Mouse (Mus musculus) forebrain, embryonic 13.5 days (tissue): ENCODE data around the gene Sept7. TPM values are rescaled to one million over a fixed set of nuclear protein-coding genes. Genes with fewer than 3 reads are reported as not detected.
A peak's percentile ranks its signal among the peaks of the same experiment; 100 is the strongest.
"Not testable (repeated sequence)": the region's sequence is repeated elsewhere in the genome, so short reads cannot be mapped to it uniquely, and the experiment has no call there.

Experiments
- ATAC-seq: fragments of 200-750 bp; cut with Nextera tagmentation; 2 replicates; pipeline ENCODE4 v1.8.0; 2017
- H3K27ac ChIP-seq: fragments of 300-500 bp; sonication (generic); 2 replicates; pipeline ENCODE4 v1.5.1; 2015; ENCODE audit warnings: inconsistent platforms, mild to moderate bottlenecking, moderate library complexity
- H3K27me3 ChIP-seq: fragments of 300-500 bp; sonication (generic); 2 replicates; pipeline ENCODE4 v1.6.1; 2015; ENCODE audit warnings: mild to moderate bottlenecking, inconsistent platforms
- H3K36me3 ChIP-seq: fragments of 300-500 bp; sonication (generic); 2 replicates; pipeline ENCODE4 v1.6.1; 2015; ENCODE audit warnings: mild to moderate bottlenecking, inconsistent platforms; ENCODE audit not compliant: poor library complexity, severe bottlenecking
- H3K4me1 ChIP-seq: fragments of 300-500 bp; sonication (generic); 2 replicates; pipeline ENCODE4 v1.6.1; 2015; ENCODE audit warnings: inconsistent platforms
- H3K4me2 ChIP-seq: fragments of 300-500 bp; sonication (generic); 2 replicates; pipeline ENCODE4 v1.6.1; 2015; ENCODE audit warnings: inconsistent platforms, mild to moderate bottlenecking, moderate library complexity
- H3K4me3 ChIP-seq: fragments of 300-500 bp; sonication (generic); 2 replicates; pipeline ENCODE4 v1.5.1; 2015; ENCODE audit warnings: mild to moderate bottlenecking, inconsistent platforms
- H3K9ac ChIP-seq: fragments of 300-500 bp; sonication (generic); 2 replicates; pipeline ENCODE4 v1.6.1; 2015; ENCODE audit warnings: mild to moderate bottlenecking, inconsistent platforms
- H3K9me3 ChIP-seq: fragments of 300-500 bp; sonication (generic); replicated peaks from 2 replicates; pipeline ENCODE4 v1.6.1; 2016; ENCODE audit warnings: inconsistent platforms
- WGBS: fragments of 180-500 bp; shearing (Covaris S2); methylation state at CpG from one replicate; pipeline ENCODE4 v1.1.7; 2015; 5-methylcytosine and 5-hydroxymethylcytosine counted together
- polyA plus RNA-seq: library from polyadenylated mRNA; unstranded; fragments of >200 nt; fragmentation: Nextera tagmentation; extraction: Ambion mirVana; gene quantifications from 2 replicates; pipeline ENCODE4 v1.2.1, GENCODE M21; 2015

The Sept7 gene
- polyA plus RNA-seq, 1 experiment from 2014 or later = 275 TPM

- no peak overlapping the region for H3K27ac ChIP-seq
- H3K9me3 ChIP-seq = no peaks in the 10 kb centered on the region
- H3K4me2 ChIP-seq = no peak overlapping the region
- ATAC-seq = no peak
- H3K36me3 ChIP-seq = peaks cover 24% of the 10 kb centered on the region
- WGBS = 95% methylated on average over 4 of the region's 4 CpGs
- no peaks in the 10 kb centered on the region for H3K27me3 ChIP-seq
- H3K9ac ChIP-seq = no peak overlapping the region
- H3K4me3 ChIP-seq = no peak overlapping the region
- H3K4me1 ChIP-seq = no peaks in the 10 kb centered on the region
Observed at GRCm38 (mm10) chr9:25265795-25266194, 13.6 kb downstream of the Sept7 start.

GRCm38 (mm10) chr9:25267133-25267532, 14.9 kb downstream of the Sept7 start:
- Histone ChIP-seq H3K4me3 (no peak overlapping the region), H3K36me3 (peaks cover 32% of the 10 kb centered on the region), H3K4me1 (no peaks in the 10 kb centered on the region), H3K27ac (no peak overlapping the region), H3K9me3 (no peaks in the 10 kb centered on the region), H3K27me3 (no peaks in the 10 kb centered on the region), H3K4me2 (no peak overlapping the region), H3K9ac (no peak overlapping the region)
- no peak for ATAC-seq
- WGBS = 98% methylated on average over 3 of the region's 3 CpGs

DNA sequence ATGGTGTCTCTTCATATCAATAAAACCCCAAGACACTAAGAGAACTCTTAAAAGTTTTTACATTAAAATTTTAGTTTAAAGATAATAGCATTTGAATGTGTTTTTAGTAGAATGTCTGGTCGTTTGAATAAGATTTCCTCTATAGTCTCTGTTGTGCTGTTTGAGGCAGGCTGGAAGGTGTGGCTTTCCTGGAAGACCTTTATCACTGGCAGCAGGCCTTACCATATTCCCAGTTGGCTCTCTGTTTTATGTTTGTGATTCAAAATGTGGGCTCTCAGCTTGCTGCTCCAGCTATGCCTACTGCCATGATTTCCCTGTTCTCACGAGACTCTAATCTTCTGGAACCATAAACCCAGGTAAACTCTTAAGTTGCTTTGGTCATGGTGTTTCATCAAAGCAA, 15.3 kb downstream of the Sept7 start:
- Histone ChIP-seq H3K9ac (no peak overlapping the region), H3K36me3 (peaks cover 32% of the 10 kb centered on the region), H3K27ac (no peak overlapping the region), H3K4me1 (no peaks in the 10 kb centered on the region), H3K4me2 (no peak overlapping the region), H3K9me3 (no peaks in the 10 kb centered on the region), H3K27me3 (no peaks in the 10 kb centered on the region), H3K4me3 (no peak overlapping the region)
- WGBS = 89% methylated on average over 2 of the region's 2 CpGs
- ATAC-seq = no peak

- Histone ChIP-seq H3K36me3 (peaks cover 21% of the 10 kb centered on the region), H3K9ac (no peak overlapping the region), H3K4me1 (no peaks in the 10 kb centered on the region), H3K4me3 (no peak overlapping the region), H3K9me3 (no peaks in the 10 kb centered on the region), H3K4me2 (no peak overlapping the region), H3K27me3 (no peaks in the 10 kb centered on the region), H3K27ac (no peak overlapping the region)
- ATAC-seq = no peak
- 96% methylated on average over 2 of the region's 2 CpGs for WGBS
Observed at GRCm38 (mm10) chr9:25271902-25272301, 19.7 kb downstream of the Sept7 start.

GRCm38 (mm10) chr9:25289796-25290195, 37.6 kb downstream of the Sept7 start:
- Histone ChIP-seq H3K27ac (no peak overlapping the region), H3K4me3 (no peak overlapping the region), H3K9me3 (no peaks in the 10 kb centered on the region), H3K9ac (no peak overlapping the region), H3K4me2 (no peak overlapping the region), H3K4me1 (no peaks in the 10 kb centered on the region), H3K27me3 (no peaks in the 10 kb centered on the region), H3K36me3 (peaks cover 19% of the 10 kb centered on the region; the same call in 1 of the 2 replicates)
- no peak for ATAC-seq
- WGBS = 91% methylated on average over 1 of the region's 1 CpGs

DNA sequence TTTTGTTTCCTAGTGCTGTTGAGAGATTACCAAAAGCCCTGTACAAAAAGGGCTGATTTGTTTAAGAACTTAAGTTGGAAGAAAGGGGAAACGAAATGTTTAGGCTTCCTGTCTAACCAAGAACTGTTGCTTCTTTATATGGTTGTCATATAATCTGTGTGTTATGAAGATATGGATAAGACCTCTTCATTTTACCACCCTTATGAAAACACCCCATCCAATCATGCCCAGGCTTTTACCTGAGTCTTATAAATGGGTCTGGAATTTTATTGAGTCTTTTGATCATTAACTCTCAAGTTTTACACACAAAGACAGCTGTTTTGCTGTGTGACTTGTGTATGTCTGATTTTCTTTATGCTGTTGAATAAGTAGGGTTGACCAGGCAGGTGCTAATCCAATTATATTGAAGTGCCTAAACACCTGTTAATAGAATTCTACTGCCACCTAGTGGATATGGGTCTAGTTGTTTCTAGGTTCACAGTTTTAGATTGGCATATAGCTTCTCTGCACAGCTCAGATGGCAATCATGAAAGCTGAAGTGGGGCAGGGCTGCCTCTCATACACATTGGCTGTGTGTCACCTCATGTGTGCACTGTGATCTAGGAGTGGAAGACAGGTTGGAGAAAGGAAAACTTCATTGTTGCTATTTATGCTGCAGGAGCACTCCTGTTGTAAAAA, 57.4 kb downstream of the Sept7 start:
- no peak overlapping the region for H3K4me3 ChIP-seq
- H3K4me2 ChIP-seq = no peak overlapping the region
- peak; percentile 77 for ATAC-seq
- peaks cover 26% of the 10 kb centered on the region for H3K36me3 ChIP-seq
- H3K27ac ChIP-seq = no peak overlapping the region
- H3K4me1 ChIP-seq = no peaks in the 10 kb centered on the region
- H3K9ac ChIP-seq = no peak overlapping the region
- WGBS = 78% methylated on average over 1 of the region's 1 CpGs
- no peaks in the 10 kb centered on the region for H3K9me3 ChIP-seq
- H3K27me3 ChIP-seq = no peaks in the 10 kb centered on the region

- Histone ChIP-seq H3K9me3 (no peaks in the 10 kb centered on the region), H3K27me3 (no peaks in the 10 kb centered on the region), H3K36me3 (peaks cover 7% of the 10 kb centered on the region; the same call in 1 of the 2 replicates), H3K4me2 (no peak overlapping the region), H3K27ac (no peak overlapping the region), H3K9ac (no peak overlapping the region), H3K4me1 (no peaks in the 10 kb centered on the region), H3K4me3 (no peak overlapping the region)
- no peak for ATAC-seq
- 90% methylated on average over 4 of the region's 4 CpGs for WGBS
Observed at GRCm38 (mm10) chr9:25314304-25314703, 62.1 kb downstream of the Sept7 start.

- H3K9me3 ChIP-seq = no peaks in the 10 kb centered on the region
- no peaks in the 10 kb centered on the region for H3K4me1 ChIP-seq
- H3K4me3 ChIP-seq = no peak overlapping the region
- H3K4me2 ChIP-seq = no peak overlapping the region
- H3K27me3 ChIP-seq = no peaks in the 10 kb centered on the region
- 62% methylated on average over 4 of the region's 4 CpGs for WGBS
- 0 out of 2 replicates have a peak, but pooled peaks cover 2% of the 10 kb centered on the region for H3K36me3 ChIP-seq
- H3K9ac ChIP-seq = no peak overlapping the region
- peak; percentile 83 for ATAC-seq
- no peak overlapping the region for H3K27ac ChIP-seq
Observed at GRCm38 (mm10) chr9:25317827-25318505, 65.7 kb downstream of the Sept7 start.

DNA sequence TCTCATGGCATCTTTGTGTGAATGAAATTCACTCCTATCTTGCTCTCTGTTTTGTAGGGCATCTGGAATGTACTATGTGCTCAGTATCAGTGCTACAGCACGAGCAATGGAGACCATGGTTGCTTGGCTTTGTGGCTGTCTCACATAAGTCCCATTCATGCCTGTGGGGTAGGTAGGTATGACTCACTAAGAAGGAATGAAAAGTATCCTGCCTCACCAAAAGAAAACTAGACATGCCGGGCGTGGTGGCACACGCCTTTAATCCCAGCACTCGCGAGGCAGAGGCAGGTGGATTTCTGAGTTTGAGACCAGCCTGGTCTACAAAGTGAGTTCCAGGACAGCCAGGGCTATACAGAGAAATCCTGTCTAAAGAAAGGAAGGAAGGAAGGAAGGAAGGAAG, 67.4 kb downstream of the Sept7 start:
- not testable (repeated sequence) for H3K4me3 ChIP-seq, ATAC-seq
- 88% methylated on average over 6 of the region's 6 CpGs for WGBS

GRCm38 (mm10) chr9:25327727-25328370, 75.6 kb downstream of the Sept7 start:
- Histone ChIP-seq H3K27ac (no peak overlapping the region), H3K4me1 (no peaks in the 10 kb centered on the region), H3K9me3 (no peaks in the 10 kb centered on the region), H3K4me3 (no peak overlapping the region), H3K36me3 (no peaks in the 10 kb centered on the region), H3K4me2 (no peak overlapping the region), H3K9ac (no peak overlapping the region), H3K27me3 (no peaks in the 10 kb centered on the region)
- 83% methylated on average over 4 of the region's 4 CpGs for WGBS
- ATAC-seq = no peak

More for the DNA sequence above, 67.4 kb downstream of the Sept7 start:
- H3K9ac ChIP-seq, H3K4me1 ChIP-seq, H3K36me3 ChIP-seq, H3K27me3 ChIP-seq, H3K9me3 ChIP-seq, H3K4me2 ChIP-seq, H3K27ac ChIP-seq: not testable (repeated sequence)

DNA sequence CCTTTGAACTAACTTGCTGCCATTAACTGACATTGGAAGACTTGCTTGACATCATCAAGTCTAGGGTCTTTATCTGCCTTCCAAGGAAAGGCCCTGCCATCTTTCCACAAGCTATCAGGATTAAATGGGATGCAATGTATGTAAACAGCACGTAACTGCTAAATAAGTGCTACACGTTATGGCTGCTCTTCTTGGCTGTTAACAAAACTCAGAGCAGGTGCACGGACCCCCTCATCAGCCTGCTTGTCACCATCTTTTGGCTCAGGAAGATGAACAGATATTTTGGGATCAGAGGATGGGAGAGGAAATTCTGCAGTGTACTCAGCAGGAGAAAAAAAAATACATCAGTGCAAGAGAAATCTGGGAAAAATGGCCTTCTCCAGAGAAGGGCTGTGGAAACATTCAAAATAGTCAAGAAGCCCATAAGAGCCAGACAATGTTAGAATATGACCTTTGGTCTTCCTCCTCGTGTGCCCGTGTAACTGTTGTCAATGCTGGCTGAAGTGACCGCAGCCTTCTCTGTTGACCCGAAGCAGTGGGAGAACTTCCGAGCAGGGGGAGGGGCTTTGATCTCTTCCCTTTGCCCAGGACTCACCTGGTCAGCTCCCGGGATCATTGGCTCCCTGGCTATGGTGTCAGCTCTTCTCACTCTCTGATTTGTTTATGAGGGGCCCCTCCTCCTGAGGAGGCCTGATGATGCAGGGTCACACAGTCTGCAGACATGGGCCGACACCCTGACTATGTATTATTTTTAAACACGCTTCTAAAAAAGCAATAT, 76.9 kb downstream of the Sept7 start:
- Histone ChIP-seq H3K4me3 (no peak overlapping the region), H3K9ac (no peak overlapping the region), H3K4me2 (no peak overlapping the region), H3K4me1 (no peaks in the 10 kb centered on the region), H3K27ac (no peak overlapping the region), H3K36me3 (no peaks in the 10 kb centered on the region), H3K9me3 (no peaks in the 10 kb centered on the region), H3K27me3 (no peaks in the 10 kb centered on the region)
- 87% methylated on average over 11 of the region's 11 CpGs for WGBS
- no peak for ATAC-seq
